Mouse (Mus musculus) neural tube, embryonic 10.5 days (tissue): ENCODE measurements around the gene Hpcal1.

Experiments used
- DNase-seq: peaks from one replicate; pipeline ENCODE4 v3.0.0-alpha.2; 2017; ENCODE audit warnings: low spot score; ENCODE audit errors: extremely low spot score

The Hpcal1 gene

GRCm38 (mm10) chr12:17684315-17684714, 6.3 kb upstream of the Hpcal1 start:
- no peak for DNase-seq

- DNase-seq = no peak
Measured at GRCm38 (mm10) chr12:17686116-17686515, 4.5 kb upstream of the Hpcal1 start.

- DNase-seq = no peak
Measured at GRCm38 (mm10) chr12:17688913-17689312, 1.7 kb upstream of the Hpcal1 start.

- DNase-seq = no peak
Measured at GRCm38 (mm10) chr12:17689931-17690563, 609 bp upstream of the Hpcal1 start.

GRCm38 (mm10) chr12:17691320-17691876, 742 bp downstream of the Hpcal1 start:
- peak; percentile 68 for DNase-seq

GRCm38 (mm10) chr12:17691891-17692321, 1.2 kb downstream of the Hpcal1 start:
- DNase-seq = peak; percentile 51

- no peak for DNase-seq
Measured at GRCm38 (mm10) chr12:17692356-17692755, 1.7 kb downstream of the Hpcal1 start.

- DNase-seq = no peak
Measured at GRCm38 (mm10) chr12:17692953-17693352, 2.3 kb downstream of the Hpcal1 start.

GRCm38 (mm10) chr12:17694589-17695115, 4.0 kb downstream of the Hpcal1 start:
- DNase-seq = no peak

- DNase-seq = no peak
Measured at GRCm38 (mm10) chr12:17696395-17696794, 5.7 kb downstream of the Hpcal1 start.

- DNase-seq = no peak
Measured at GRCm38 (mm10) chr12:17698934-17699333, 8.3 kb downstream of the Hpcal1 start.

- no peak for DNase-seq
Measured at GRCm38 (mm10) chr12:17699480-17699879, 8.8 kb downstream of the Hpcal1 start.

- DNase-seq = no peak
Measured at GRCm38 (mm10) chr12:17701131-17701720, 10.6 kb downstream of the Hpcal1 start.

GRCm38 (mm10) chr12:17701795-17702194, 11.1 kb downstream of the Hpcal1 start:
- DNase-seq = no peak

GRCm38 (mm10) chr12:17702257-17702943, 11.7 kb downstream of the Hpcal1 start:
- DNase-seq = no peak

GRCm38 (mm10) chr12:17702944-17703335, 12.3 kb downstream of the Hpcal1 start:
- no peak for DNase-seq

GRCm38 (mm10) chr12:17703866-17704265, 13.2 kb downstream of the Hpcal1 start:
- DNase-seq = no peak

GRCm38 (mm10) chr12:17707472-17707871, 16.8 kb downstream of the Hpcal1 start:
- DNase-seq = no peak

GRCm38 (mm10) chr12:17709451-17709850, 18.8 kb downstream of the Hpcal1 start:
- DNase-seq = peak; percentile 49

- no peak for DNase-seq
Measured at GRCm38 (mm10) chr12:17709926-17710746, 19.5 kb downstream of the Hpcal1 start.

- no peak for DNase-seq
Measured at GRCm38 (mm10) chr12:17710747-17711092, 20.1 kb downstream of the Hpcal1 start.
